Mouse (Mus musculus) intestine, embryonic 16.5 days (tissue): Measurements from ENCODE around the gene Zfp386. TPM values are rescaled to one million over a fixed set of nuclear protein-coding genes. Genes with fewer than 3 reads are reported as not detected.

Source experiments
- ATAC-seq: fragments of 200-750 bp; cut with Nextera tagmentation; 2 replicates; pipeline ENCODE4 v1.8.0; 2017; ENCODE audit warnings: moderate TSS enrichment, moderate library complexity
- H3K27ac ChIP-seq: fragments of 300-500 bp; sonication (generic); 2 replicates; pipeline ENCODE4 v1.5.1; 2014; ENCODE audit warnings: mild to moderate bottlenecking, low read length
- H3K27me3 ChIP-seq: fragments of 300-500 bp; sonication (generic); replicated peaks from 2 replicates; pipeline ENCODE4 v1.6.1; 2014; ENCODE audit warnings: low read length, control low read depth, mixed read lengths; ENCODE audit not compliant: control insufficient read depth, insufficient read depth
- H3K36me3 ChIP-seq: fragments of 300-500 bp; sonication (generic); 2 replicates; pipeline ENCODE4 v1.6.1; 2014; ENCODE audit warnings: low read length, control low read depth; ENCODE audit not compliant: control insufficient read depth, insufficient read depth
- H3K4me1 ChIP-seq: fragments of 300-500 bp; sonication (generic); 2 replicates; pipeline ENCODE4 v1.6.1; 2014; ENCODE audit warnings: low read length, control low read depth, mixed read lengths; ENCODE audit not compliant: control insufficient read depth, insufficient read depth
- H3K4me2 ChIP-seq: fragments of 300-500 bp; sonication (generic); 2 replicates; pipeline ENCODE4 v1.6.1; 2014; ENCODE audit warnings: low read depth, low read length, control low read depth
- H3K4me3 ChIP-seq: fragments of 300-500 bp; sonication (generic); 2 replicates; pipeline ENCODE4 v1.5.1; 2014; ENCODE audit warnings: mild to moderate bottlenecking, low read length
- H3K9ac ChIP-seq: fragments of 300-500 bp; sonication (generic); 2 replicates; pipeline ENCODE4 v1.6.1; 2014; ENCODE audit warnings: low read depth, low read length
- H3K9me3 ChIP-seq: fragments of 300-500 bp; sonication (generic); 2 replicates; pipeline ENCODE4 v1.6.1; 2016; ENCODE audit warnings: low read length, control low read depth; ENCODE audit not compliant: control insufficient read depth
- WGBS: fragments of 180-500 bp; shearing (Covaris S2); extraction: QIAGEN DNeasy Blood & Tissue Kit; methylation state at CpG from one replicate; pipeline ENCODE4 v1.1.7; 2014; 5-methylcytosine and 5-hydroxymethylcytosine counted together
- polyA plus RNA-seq: library from polyadenylated mRNA; unstranded; fragments of >200 nt; fragmentation: Nextera tagmentation; extraction: Ambion mirVana; gene quantifications from 2 replicates; pipeline ENCODE4 v1.2.1, GENCODE M21; 2015

Gene Zfp386
- polyA plus RNA-seq, 1 experiment from 2014 or later = 28.4 TPM

DNA sequence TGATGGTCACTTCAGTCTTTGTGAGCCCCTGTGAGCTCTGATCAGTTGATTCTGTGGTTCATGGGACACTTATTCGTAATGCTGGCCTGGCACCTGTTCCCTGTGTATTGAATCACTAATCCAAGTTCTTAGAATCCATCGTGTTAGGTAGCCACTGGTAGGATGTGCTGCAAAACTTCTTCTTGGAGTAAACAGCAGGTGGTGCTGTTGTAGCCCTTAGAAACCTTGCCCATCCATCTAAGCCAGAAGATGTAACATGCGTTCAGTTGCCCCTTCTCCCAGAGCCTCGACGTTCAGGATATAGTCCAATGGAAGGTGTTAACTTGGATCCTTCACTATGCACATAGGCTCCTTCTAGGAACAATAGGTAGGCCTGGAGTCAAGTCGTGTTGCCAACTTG, 2.2 kb downstream of the Zfp386 start:
- Histone ChIP-seq H3K9me3 (no peaks in the 10 kb centered on the region), H3K27ac (no peak overlapping the region), H3K4me1 (peaks cover 11% of the 10 kb centered on the region), H3K4me3 (no peak overlapping the region), H3K9ac (no peak overlapping the region), H3K36me3 (peaks cover 3% of the 10 kb centered on the region; the same call in 1 of the 2 replicates), H3K4me2 (no peak overlapping the region), H3K27me3 (no peaks in the 10 kb centered on the region)
- 81% methylated on average over 6 of the region's 6 CpGs for WGBS
- no peak for ATAC-seq

GRCm38 (mm10) chr12:116054342-116054741, 6.8 kb downstream of the Zfp386 start:
- no peak overlapping the region for H3K9ac ChIP-seq
- no peak overlapping the region for H3K4me3 ChIP-seq
- H3K4me2 ChIP-seq = no peak overlapping the region
- no peaks in the 10 kb centered on the region for H3K27me3 ChIP-seq
- H3K27ac ChIP-seq = no peak overlapping the region
- WGBS = 94% methylated on average over 8 of the region's 8 CpGs
- no peaks in the 10 kb centered on the region; the same call in 1 of the 2 replicates for H3K9me3 ChIP-seq
- peaks cover 29% of the 10 kb centered on the region for H3K36me3 ChIP-seq
- ATAC-seq = no peak
- H3K4me1 ChIP-seq = peaks cover 3% of the 10 kb centered on the region

DNA sequence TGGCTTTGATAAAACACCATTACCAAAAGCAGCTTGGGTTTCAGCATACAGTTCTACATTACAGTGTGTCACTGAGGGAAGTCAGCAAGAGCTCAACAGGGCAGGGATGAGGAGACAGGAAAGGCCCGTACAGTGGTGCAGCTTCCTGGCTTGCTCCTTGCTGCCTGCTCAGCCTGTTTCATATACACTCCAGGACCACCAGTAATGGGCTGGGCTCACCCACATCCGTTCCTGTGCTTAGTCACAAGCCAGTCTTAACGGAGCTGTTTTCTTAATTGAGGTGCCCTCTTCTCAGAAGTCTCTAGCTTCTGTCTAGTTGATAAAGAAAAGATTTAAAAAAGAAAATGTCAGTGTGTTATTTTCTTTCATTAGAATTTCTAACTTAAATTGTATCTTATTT, 8.6 kb downstream of the Zfp386 start:
- no peak overlapping the region for H3K4me3 ChIP-seq
- H3K4me1 ChIP-seq = no peaks in the 10 kb centered on the region
- no peaks in the 10 kb centered on the region for H3K27me3 ChIP-seq
- H3K27ac ChIP-seq = no peak overlapping the region
- 93% methylated on average over 3 of the region's 3 CpGs for WGBS
- H3K4me2 ChIP-seq = no peak overlapping the region
- H3K9me3 ChIP-seq = peaks cover 5% of the 10 kb centered on the region
- H3K36me3 ChIP-seq = peaks cover 36% of the 10 kb centered on the region
- H3K9ac ChIP-seq = no peak overlapping the region
- no peak for ATAC-seq

DNA sequence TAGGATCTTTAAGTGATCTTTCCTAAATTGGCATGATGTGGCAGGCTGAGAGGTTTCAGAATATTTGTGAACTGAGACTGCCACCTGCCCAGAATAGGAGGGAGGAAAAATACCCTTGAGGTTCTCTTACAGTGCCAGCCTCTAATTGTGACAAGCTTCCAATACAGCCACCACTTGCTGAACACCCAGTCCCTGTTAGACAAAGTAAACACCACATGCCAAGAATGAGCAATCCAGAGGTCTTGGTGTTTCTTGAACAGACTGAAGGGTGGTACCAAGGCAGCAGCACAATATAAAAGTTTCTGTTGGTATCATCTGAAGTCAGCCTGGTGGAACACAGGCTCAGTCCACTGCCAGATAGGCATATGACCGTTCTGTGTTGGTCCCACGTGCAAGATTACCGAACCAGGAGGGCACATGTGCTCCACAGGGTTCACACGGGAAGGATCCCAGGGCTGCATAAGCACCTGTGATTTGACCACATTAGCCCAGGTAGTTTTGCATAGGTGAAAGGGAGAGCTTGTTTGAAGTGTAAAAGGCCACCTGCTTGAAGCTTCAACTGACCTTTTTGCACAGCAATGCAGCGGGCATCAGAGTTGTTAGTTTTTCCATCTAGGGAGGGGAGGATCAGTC, 14.2 kb downstream of the Zfp386 start:
- ATAC-seq = no peak
- H3K36me3 ChIP-seq = peaks cover 31% of the 10 kb centered on the region

GRCm38 (mm10) chr12:116062194-116062583, 14.7 kb downstream of the Zfp386 start:
- Histone ChIP-seq H3K4me3 (no peak overlapping the region), H3K36me3 (peaks cover 27% of the 10 kb centered on the region), H3K9ac (no peak overlapping the region), H3K4me2 (no peak overlapping the region), H3K27ac (no peak overlapping the region), H3K27me3 (no peaks in the 10 kb centered on the region), H3K4me1 (no peaks in the 10 kb centered on the region), H3K9me3 (peaks cover 10% of the 10 kb centered on the region)
- no peak for ATAC-seq
- 99% methylated on average over 2 of the region's 2 CpGs for WGBS

More for the DNA sequence above, 14.2 kb downstream of the Zfp386 start:
- Histone ChIP-seq H3K27ac (no peak overlapping the region), H3K4me2 (no peak overlapping the region), H3K9ac (no peak overlapping the region), H3K9me3 (peaks cover 10% of the 10 kb centered on the region), H3K4me1 (no peaks in the 10 kb centered on the region), H3K27me3 (no peaks in the 10 kb centered on the region), H3K4me3 (no peak overlapping the region)
- 93% methylated on average over 5 of the region's 5 CpGs for WGBS

DNA sequence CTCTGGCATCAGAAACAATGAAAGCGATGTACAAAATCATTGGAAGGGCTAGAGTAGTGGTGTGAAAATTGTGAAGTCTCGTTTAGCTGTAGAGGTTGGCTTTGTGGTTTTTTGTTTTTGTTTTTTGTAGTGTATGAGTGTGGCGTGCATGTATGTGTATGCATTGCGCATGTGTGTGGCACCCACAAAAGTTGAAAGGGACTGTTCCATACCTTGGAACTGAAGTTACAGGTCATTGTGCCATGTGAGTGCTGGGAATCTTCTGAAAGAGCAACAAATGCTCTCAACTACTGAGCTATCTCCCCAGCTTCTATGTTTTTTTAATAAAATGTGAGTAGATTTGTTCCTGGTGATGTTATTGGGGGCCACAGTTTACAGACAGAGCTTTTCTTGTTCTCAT, 15.5 kb downstream of the Zfp386 start:
- no peak overlapping the region for H3K4me3 ChIP-seq
- no peak overlapping the region for H3K4me2 ChIP-seq
- H3K27me3 ChIP-seq = no peaks in the 10 kb centered on the region
- H3K36me3 ChIP-seq = peaks cover 21% of the 10 kb centered on the region
- H3K9me3 ChIP-seq = peaks cover 10% of the 10 kb centered on the region
- H3K9ac ChIP-seq = no peak overlapping the region
- no peak for ATAC-seq
- 91% methylated on average over 4 of the region's 4 CpGs for WGBS
- H3K27ac ChIP-seq = no peak overlapping the region
- no peaks in the 10 kb centered on the region for H3K4me1 ChIP-seq

- Histone ChIP-seq H3K36me3 (no peaks in the 10 kb centered on the region), H3K9me3 (no peaks in the 10 kb centered on the region), H3K4me3 (no peak overlapping the region), H3K4me1 (no peaks in the 10 kb centered on the region), H3K4me2 (no peak overlapping the region), H3K9ac (no peak overlapping the region), H3K27ac (no peak overlapping the region), H3K27me3 (no peaks in the 10 kb centered on the region; the same call in 1 of the 2 replicates)
- WGBS = 19% methylated on average over 3 of the region's 3 CpGs
- peak; percentile 84 for ATAC-seq
These were observed 23.5 kb downstream of the Zfp386 start for GRCm38 (mm10) chr12:116071023-116071422.

DNA sequence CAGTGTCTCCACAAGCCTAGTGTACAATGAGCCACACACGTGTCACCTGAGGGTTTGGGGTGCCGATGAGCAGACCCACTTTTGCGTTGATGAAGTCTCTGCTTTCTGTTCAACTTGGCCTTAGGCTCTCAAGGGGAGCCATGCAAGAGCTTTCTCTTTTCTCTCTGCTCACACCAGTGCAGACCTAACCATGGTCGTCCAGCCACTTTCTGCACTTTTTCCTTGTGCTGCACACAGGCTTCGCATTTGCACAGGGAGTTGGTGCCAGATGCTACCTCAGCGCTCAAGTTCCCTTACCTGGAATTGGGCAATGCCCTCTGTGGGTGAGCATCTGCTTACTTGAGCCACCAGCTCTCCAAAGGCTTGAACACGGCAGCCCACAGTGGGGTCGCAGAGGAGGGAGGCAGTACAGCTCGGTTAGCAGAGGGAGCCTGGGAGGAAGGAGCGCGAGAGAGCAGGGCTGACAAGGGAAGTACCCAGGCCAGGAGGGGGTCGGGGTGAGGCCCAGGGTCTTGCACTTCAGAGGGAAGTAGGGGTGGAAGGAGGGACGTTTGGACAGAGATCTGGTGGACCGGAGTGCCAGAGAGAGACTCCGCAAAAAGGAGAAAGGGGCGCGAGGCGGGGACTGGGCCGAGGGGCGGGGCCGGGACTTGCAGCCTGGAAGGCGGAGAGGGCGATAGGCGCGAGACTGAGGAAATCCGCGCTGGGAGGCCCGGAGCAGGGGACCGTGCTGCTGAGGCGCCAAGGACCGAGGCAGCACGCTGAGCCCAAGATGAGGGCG, 29.7 kb downstream of the Zfp386 start, which contains the start of gene Vipr2:
TSS of gene Vipr2 (plus strand) at position 653 of the 781 bp plus-strand sequence.
- Histone ChIP-seq H3K27ac (no peak within 1 kb of the TSS), H3K36me3 (no peaks in the 10 kb centered on the region), H3K9me3 (no peaks in the 10 kb centered on the region), H3K4me2 (peak within 1 kb of the TSS; percentile 93), H3K4me3 (peak within 1 kb of the TSS; percentile 64), H3K27me3 (no peaks in the 10 kb centered on the region; the same call in 1 of the 2 replicates), H3K4me1 (0 out of 2 replicates have a peak, but pooled peaks cover 2% of the 10 kb centered on the region), H3K9ac (peak within 1 kb of the TSS; percentile 70)
- ATAC-seq = peak; percentile 99
- WGBS = 5% methylated on average over 33 of the region's 33 CpGs

DNA sequence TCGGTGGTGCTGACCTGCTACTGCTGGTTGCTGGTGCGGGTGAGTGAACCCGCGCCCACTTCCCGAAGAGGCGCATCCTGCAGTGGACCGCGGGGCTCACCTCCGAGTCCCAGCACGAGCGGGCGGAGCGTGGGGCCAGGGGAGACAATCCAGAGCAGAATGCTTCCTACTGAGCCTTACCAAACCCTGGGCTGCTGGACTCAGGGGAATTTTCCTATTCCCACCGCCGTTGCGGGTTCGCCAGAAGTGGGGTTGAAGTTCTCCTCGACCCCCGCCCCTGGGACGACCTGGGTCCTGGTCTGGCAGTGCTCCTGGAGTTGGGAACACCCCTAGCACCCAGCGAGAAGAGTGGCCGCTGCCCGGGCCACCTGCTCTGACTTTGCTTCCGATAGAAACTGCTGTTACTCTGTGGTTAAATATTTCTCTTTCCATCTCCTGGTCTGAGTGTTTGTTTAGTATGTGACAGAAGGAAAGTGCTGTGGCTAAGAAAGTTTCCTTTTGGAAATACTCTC, 30.4 kb downstream of the Zfp386 start:
- H3K36me3 ChIP-seq = no peaks in the 10 kb centered on the region
- WGBS = under 1% methylated on average over 24 of the region's 24 CpGs
- no peaks in the 10 kb centered on the region for H3K9me3 ChIP-seq
- ATAC-seq = peak; percentile 84
- H3K4me3 ChIP-seq = peak overlapping the region; percentile 64
- peak overlapping the region; percentile 70 for H3K9ac ChIP-seq
- no peak overlapping the region for H3K27ac ChIP-seq
- H3K4me2 ChIP-seq = peak overlapping the region; percentile 93
- H3K4me1 ChIP-seq = 0 out of 2 replicates have a peak, but pooled peaks cover 2% of the 10 kb centered on the region
- H3K27me3 ChIP-seq = no peaks in the 10 kb centered on the region; the same call in 1 of the 2 replicates
